Mouse (Mus musculus) midbrain, embryonic 15.5 days (tissue): ENCODE data around the gene Ube2m. TPM values are rescaled to one million over a fixed set of nuclear protein-coding genes. Genes with fewer than 3 reads are reported as not detected.

Source experiments
- ATAC-seq: fragments of 200-750 bp; cut with Nextera tagmentation; replicated peaks from 2 replicates; pipeline ENCODE4 v1.8.0; 2017; ENCODE audit warnings: moderate TSS enrichment
- H3K27ac ChIP-seq: fragments of 300-500 bp; sonication (generic); 2 replicates; pipeline ENCODE4 v1.5.1; 2015; ENCODE audit warnings: mild to moderate bottlenecking, inconsistent platforms
- H3K27me3 ChIP-seq: fragments of 300-500 bp; sonication (generic); replicated peaks from 2 replicates; pipeline ENCODE4 v1.6.1; 2015; ENCODE audit warnings: inconsistent platforms
- H3K36me3 ChIP-seq: fragments of 300-500 bp; sonication (generic); replicated peaks from 2 replicates; pipeline ENCODE4 v1.6.1; 2015; ENCODE audit warnings: inconsistent platforms
- H3K4me1 ChIP-seq: fragments of 300-500 bp; sonication (generic); 2 replicates; pipeline ENCODE4 v1.6.1; 2015; ENCODE audit warnings: inconsistent platforms
- H3K4me2 ChIP-seq: fragments of 300-500 bp; sonication (generic); 2 replicates; pipeline ENCODE4 v1.6.1; 2015; ENCODE audit warnings: inconsistent platforms, mild to moderate bottlenecking, moderate library complexity
- H3K4me3 ChIP-seq: fragments of 300-500 bp; sonication (generic); 2 replicates; pipeline ENCODE4 v1.5.1; 2015; ENCODE audit warnings: mild to moderate bottlenecking, inconsistent platforms
- H3K9ac ChIP-seq: fragments of 300-500 bp; sonication (generic); 2 replicates; pipeline ENCODE4 v1.6.1; 2015; ENCODE audit warnings: mild to moderate bottlenecking, inconsistent platforms
- H3K9me3 ChIP-seq: fragments of 300-500 bp; sonication (generic); 2 replicates; pipeline ENCODE4 v1.6.1; 2016; ENCODE audit warnings: inconsistent platforms
- WGBS: fragments of 180-500 bp; shearing (Covaris S2); methylation state at CpG from one replicate; pipeline ENCODE4 v1.1.7; 2015; ENCODE audit warnings: mixed read lengths; 5-methylcytosine and 5-hydroxymethylcytosine counted together
- polyA plus RNA-seq: library from polyadenylated mRNA; unstranded; fragments of >200 nt; fragmentation: Nextera tagmentation; extraction: Ambion mirVana; gene quantifications from 2 replicates; pipeline ENCODE4 v1.2.1, GENCODE M21; 2015

Ube2m gene
- polyA plus RNA-seq, 1 experiment from 2014 or later: 141 TPM

DNA sequence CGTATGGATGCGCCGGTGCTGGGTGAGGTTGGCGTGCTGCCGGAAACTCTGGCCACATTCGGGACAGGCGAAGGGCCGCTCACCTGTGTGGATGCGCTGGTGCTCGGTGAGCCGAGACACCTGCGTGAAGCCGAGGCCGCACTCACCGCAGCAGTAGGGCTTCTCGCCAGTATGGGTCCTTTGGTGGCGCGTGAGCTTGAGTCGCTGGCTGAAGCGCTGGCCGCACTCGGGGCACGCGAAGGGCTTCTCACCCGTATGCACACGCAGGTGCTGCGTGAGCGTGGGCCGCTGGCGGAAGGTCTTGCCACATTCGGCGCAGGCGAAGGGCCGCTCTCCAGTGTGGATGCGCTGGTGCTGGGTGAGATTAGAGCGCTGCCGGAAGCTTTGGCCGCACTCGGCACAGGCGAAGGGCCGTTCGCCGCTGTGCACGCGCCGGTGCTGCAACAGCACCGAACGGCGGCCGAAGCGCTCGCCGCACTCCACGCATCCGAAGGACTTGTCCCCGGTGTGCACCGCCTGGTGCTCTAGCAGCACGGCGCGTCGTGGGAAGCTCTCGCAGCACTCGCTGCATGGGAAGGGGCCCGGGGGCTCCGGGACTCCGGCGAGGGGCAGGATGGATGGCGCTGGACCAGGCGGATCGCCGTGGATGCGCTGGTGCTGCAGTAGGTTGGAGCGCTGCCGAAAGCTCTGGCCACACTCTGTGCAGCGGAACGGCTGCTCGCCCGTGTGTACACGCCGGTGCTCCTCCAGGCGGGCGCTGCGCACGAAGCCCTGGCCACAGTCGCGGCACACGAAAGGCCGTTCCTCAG, 5.6 kb upstream of the Ube2m start:
- H3K27me3 ChIP-seq: peaks cover 28% of the 10 kb centered on the region
- no peaks in the 10 kb centered on the region for H3K9me3 ChIP-seq
- WGBS: 6% methylated on average over 88 of the region's 88 CpGs
- ATAC-seq: peak; percentile 69
- H3K4me2 ChIP-seq: peak overlapping the region; percentile 93
- no peaks in the 10 kb centered on the region for H3K36me3 ChIP-seq
- peak overlapping the region; percentile 72 for H3K9ac ChIP-seq
- peak overlapping the region; percentile 72 for H3K27ac ChIP-seq
- peaks cover 23% of the 10 kb centered on the region for H3K4me1 ChIP-seq
- H3K4me3 ChIP-seq: peak overlapping the region; percentile 49

DNA sequence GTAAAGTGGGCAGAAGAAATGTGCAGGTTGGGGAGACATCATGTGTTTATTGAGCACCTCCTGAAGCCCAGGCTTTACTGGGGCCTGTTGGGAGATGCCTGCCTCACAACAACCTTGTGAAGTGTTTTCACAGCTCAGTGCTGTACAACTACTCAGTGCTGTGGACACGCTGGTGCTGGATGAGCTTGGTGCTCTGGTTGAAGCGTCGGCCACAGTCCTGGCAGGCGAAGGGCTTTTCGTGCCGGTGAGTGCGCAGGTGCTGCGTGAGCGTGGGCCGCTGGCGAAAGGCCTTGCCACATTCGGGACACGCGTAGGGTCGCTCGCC, 5.0 kb upstream of the Ube2m start:
- no peak for ATAC-seq

DNA sequence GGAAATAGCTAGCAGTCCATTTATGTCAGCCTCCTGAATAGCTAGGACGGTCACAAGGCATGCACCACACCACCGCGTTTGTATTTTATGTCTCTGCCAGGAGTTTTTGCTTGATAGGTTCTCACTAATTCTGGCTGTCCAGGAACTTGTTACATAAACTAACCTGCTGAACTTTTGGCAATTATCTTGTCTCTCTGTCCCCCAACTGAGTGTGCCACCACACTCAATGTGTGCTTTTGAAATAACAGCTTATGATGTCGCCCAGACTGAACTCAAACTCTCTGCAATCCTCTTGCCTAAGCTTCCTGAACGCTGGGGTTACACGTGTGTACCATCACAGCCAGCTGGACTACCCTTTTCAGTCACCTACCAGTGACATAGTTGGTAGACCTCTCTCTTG, 4.4 kb upstream of the Ube2m start:
- no peak for ATAC-seq
- Histone ChIP-seq H3K27me3 (peaks cover 28% of the 10 kb centered on the region), H3K36me3 (no peaks in the 10 kb centered on the region), H3K27ac (no peak overlapping the region), H3K9me3 (no peaks in the 10 kb centered on the region), H3K9ac (no peak overlapping the region), H3K4me1 (peaks cover 25% of the 10 kb centered on the region), H3K4me2 (no peak overlapping the region), H3K4me3 (no peak overlapping the region)
- 79% methylated on average over 6 of the region's 6 CpGs for WGBS

More for the DNA sequence above, 5.0 kb upstream of the Ube2m start:
- peaks cover 25% of the 10 kb centered on the region for H3K4me1 ChIP-seq
- H3K36me3 ChIP-seq: no peaks in the 10 kb centered on the region
- no peak overlapping the region for H3K27ac ChIP-seq
- H3K4me3 ChIP-seq: peak overlapping the region; percentile 49
- H3K27me3 ChIP-seq: peaks cover 28% of the 10 kb centered on the region
- H3K4me2 ChIP-seq: peak overlapping the region; percentile 93
- no peaks in the 10 kb centered on the region for H3K9me3 ChIP-seq
- peak overlapping the region; percentile 72 for H3K9ac ChIP-seq
- 44% methylated on average over 16 of the region's 16 CpGs for WGBS

GRCm38 (mm10) chr7:13041256-13041655, 3.2 kb upstream of the Ube2m start:
- 61% methylated on average over 1 of the region's 1 CpGs for WGBS
- no peak for ATAC-seq
- H3K27me3 ChIP-seq: peaks cover 28% of the 10 kb centered on the region

GRCm38 (mm10) chr7:13039181-13039580, 1.1 kb upstream of the Ube2m start:
- Histone ChIP-seq H3K27ac (peak overlapping the region; percentile 100; the same call in 1 of the 2 replicates), H3K4me3 (peak overlapping the region; percentile 79)

More at GRCm38 (mm10) chr7:13041256-13041655, 3.2 kb upstream of the Ube2m start:
- Histone ChIP-seq H3K9ac (no peak overlapping the region), H3K9me3 (no peaks in the 10 kb centered on the region), H3K27ac (no peak overlapping the region), H3K4me3 (no peak overlapping the region), H3K4me2 (no peak overlapping the region), H3K4me1 (peaks cover 34% of the 10 kb centered on the region), H3K36me3 (peaks cover 2% of the 10 kb centered on the region; the same call in 1 of the 2 replicates)

DNA sequence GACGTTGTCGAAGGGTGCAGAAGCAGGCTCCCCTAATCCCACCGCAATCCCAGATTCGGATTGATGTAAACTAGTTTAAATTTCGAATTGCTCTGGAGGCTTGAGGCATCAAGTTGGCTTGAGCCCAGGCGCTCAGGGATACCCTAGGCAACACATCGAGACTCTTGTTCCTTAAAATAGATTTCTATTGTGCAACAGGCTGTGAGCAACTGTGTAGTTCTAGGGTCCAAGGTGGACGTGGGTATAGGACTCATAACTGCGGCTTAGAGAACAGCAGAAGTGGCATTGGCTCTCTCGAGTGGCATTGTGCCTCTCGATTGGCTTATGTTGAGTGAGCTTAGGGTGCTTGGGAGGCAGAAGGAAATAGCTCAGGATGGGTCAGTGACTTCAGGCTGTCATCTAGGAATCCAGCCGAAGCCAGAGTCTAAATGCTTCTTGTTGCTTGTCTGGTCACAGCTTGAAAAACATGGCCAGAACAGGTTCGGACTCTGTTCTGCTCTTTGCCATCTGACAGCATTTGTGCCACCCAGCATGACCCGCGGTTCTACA, 620 bp upstream of the Ube2m start:
- Histone ChIP-seq H3K36me3 (peaks cover 12% of the 10 kb centered on the region; the same call in 1 of the 2 replicates), H3K4me2 (peak overlapping the region; percentile 75), H3K9ac (peak overlapping the region; percentile 99), H3K4me3 (peak overlapping the region; percentile 79), H3K27ac (peak overlapping the region; percentile 100), H3K9me3 (no peaks in the 10 kb centered on the region), H3K27me3 (peaks cover 23% of the 10 kb centered on the region), H3K4me1 (peaks cover 44% of the 10 kb centered on the region)
- ATAC-seq: 0 out of 2 replicates have a peak, but pooled peaks have one; percentile 0
- 19% methylated on average over 15 of the region's 15 CpGs for WGBS

More at GRCm38 (mm10) chr7:13039181-13039580, 1.1 kb upstream of the Ube2m start:
- no peak for ATAC-seq
- H3K27me3 ChIP-seq: peaks cover 23% of the 10 kb centered on the region
- peak overlapping the region; percentile 75 for H3K4me2 ChIP-seq
- WGBS: 93% methylated on average over 1 of the region's 1 CpGs
- no peaks in the 10 kb centered on the region for H3K9me3 ChIP-seq
- peaks cover 44% of the 10 kb centered on the region for H3K4me1 ChIP-seq
- peak overlapping the region; percentile 99 for H3K9ac ChIP-seq
- H3K36me3 ChIP-seq: peaks cover 12% of the 10 kb centered on the region; the same call in 1 of the 2 replicates

DNA sequence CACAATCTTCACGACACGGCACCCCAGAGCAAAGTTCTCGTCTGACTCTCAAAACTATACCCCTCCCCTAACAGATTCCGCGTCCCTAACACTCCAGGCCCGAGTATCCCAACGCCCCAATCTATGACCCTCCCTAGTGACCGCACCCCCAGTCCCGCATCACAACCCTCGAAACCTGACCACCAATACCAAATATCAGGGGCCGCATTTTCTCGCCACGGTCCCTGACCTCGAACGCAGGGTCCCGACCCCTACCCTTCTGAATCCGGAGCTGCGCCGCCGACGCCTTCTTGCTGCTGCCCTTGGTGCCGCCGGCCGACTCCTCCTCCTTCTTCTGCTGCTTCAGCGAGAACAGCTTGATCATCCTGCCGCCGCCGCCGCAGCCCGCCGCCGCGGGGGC, 709 bp downstream of the Ube2m start:
- H3K4me1 ChIP-seq: peaks cover 51% of the 10 kb centered on the region
- peak overlapping the region; percentile 75 for H3K4me2 ChIP-seq
- H3K36me3 ChIP-seq: peaks cover 17% of the 10 kb centered on the region
- peak overlapping the region; percentile 79 for H3K4me3 ChIP-seq
- H3K9me3 ChIP-seq: no peaks in the 10 kb centered on the region
- peaks cover 11% of the 10 kb centered on the region for H3K27me3 ChIP-seq
- peak overlapping the region; percentile 100 for H3K27ac ChIP-seq
- no peak for ATAC-seq
- WGBS: under 1% methylated on average over 32 of the region's 33 CpGs
- H3K9ac ChIP-seq: peak overlapping the region; percentile 99

DNA sequence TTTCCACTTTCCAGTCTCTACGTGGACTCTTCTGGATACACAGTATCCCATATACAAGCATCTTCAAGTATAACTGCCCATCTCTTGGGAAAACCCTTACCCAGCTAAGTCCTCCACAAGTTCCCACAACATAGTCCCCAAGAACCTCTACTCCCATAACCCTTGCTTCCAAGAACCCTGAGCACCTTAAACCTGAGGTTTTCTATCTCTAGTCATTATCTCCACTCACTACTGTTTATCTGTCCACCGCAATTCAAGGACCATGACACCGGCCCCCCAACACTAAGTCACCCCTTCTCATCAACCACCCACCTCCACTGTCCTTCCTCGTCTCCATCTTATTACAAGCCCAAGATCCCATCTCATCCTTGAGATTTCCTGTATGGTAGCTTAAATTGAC, 1.3 kb downstream of the Ube2m start:
- Histone ChIP-seq H3K9me3 (no peaks in the 10 kb centered on the region), H3K4me2 (peak overlapping the region; percentile 75), H3K36me3 (peaks cover 23% of the 10 kb centered on the region), H3K27ac (peak overlapping the region; percentile 100), H3K9ac (peak overlapping the region; percentile 99), H3K4me3 (peak overlapping the region; percentile 79), H3K4me1 (peaks cover 51% of the 10 kb centered on the region), H3K27me3 (peaks cover 5% of the 10 kb centered on the region)
- 45% methylated on average over 4 of the region's 4 CpGs for WGBS
- no peak for ATAC-seq

- peak overlapping the region; percentile 62 for H3K4me3 ChIP-seq
- H3K9me3 ChIP-seq: no peaks in the 10 kb centered on the region
- H3K36me3 ChIP-seq: peaks cover 38% of the 10 kb centered on the region
- H3K4me1 ChIP-seq: peaks cover 51% of the 10 kb centered on the region
- 89% methylated on average over 17 of the region's 17 CpGs for WGBS
- no peaks in the 10 kb centered on the region for H3K27me3 ChIP-seq
- peak overlapping the region; percentile 73 for H3K4me2 ChIP-seq
- no peak overlapping the region for H3K9ac ChIP-seq
- peak overlapping the region; percentile 95 for H3K27ac ChIP-seq
- ATAC-seq: no peak; the same call in 1 of the 2 replicates
Observed at GRCm38 (mm10) chr7:13035211-13035855, 2.7 kb downstream of the Ube2m start.

DNA sequence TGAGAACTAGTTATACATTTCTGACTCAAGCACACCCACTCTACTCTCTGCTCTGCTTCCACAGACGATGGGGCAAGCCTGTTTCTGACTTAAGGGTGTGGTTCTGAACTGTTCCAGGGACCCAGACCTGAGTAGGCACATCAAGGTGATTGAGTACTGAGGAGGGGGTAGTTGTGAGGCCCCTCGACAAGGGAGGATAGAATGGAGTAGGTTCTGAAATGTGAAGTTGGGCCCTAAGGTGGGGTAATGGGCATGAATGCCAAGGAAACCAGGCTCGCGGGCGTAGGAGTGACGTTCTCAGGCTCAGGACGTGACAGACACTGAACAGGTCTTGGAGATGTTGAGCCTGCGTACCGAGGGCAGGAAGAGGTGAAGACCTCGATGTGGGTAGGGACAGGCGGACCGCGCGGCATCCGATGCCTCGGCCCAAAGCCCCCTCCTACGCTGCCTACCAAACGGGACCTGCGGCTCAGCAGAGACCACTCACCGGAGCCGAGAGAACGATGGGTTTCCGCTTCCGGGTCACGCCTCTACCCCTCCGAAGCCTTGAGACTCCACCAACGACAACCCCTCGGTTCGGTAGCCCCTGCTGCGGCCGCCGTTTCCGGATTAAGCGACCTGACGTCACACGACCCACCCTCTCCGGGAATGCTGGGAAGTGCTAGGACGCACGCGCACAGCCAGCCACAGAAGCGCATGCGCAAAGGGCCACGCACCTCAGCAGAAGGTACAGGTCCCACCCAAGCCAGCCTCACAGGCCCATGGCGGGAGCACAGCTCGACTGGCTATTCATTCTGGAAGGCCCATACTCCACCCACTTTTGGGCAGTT, 3.7 kb downstream of the Ube2m start, which contains the start of gene Chmp2a:
TSS of gene Chmp2a (minus strand) at position 660 of the 830 bp plus-strand sequence.
- Histone ChIP-seq H3K9ac (peak within 1 kb of the TSS; percentile 85), H3K4me2 (peak within 1 kb of the TSS; percentile 73), H3K27ac (peak within 1 kb of the TSS; percentile 95), H3K9me3 (no peaks in the 10 kb centered on the region), H3K27me3 (no peaks in the 10 kb centered on the region), H3K4me3 (peak within 1 kb of the TSS; percentile 62), H3K36me3 (peaks cover 47% of the 10 kb centered on the region), H3K4me1 (peaks cover 51% of the 10 kb centered on the region)
- peak; percentile 81 for ATAC-seq
- under 1% methylated on average over 45 of the region's 45 CpGs for WGBS

- peaks cover 43% of the 10 kb centered on the region for H3K4me1 ChIP-seq
- H3K9me3 ChIP-seq: no peaks in the 10 kb centered on the region
- 47% methylated on average over 13 of the region's 13 CpGs for WGBS
- no peaks in the 10 kb centered on the region for H3K27me3 ChIP-seq
- peak overlapping the region; percentile 62 for H3K4me3 ChIP-seq
- peak overlapping the region; percentile 73 for H3K4me2 ChIP-seq
- H3K27ac ChIP-seq: peak overlapping the region; percentile 95
- peaks cover 55% of the 10 kb centered on the region for H3K36me3 ChIP-seq
- ATAC-seq: no peak
- peak overlapping the region; percentile 85 for H3K9ac ChIP-seq
Observed at GRCm38 (mm10) chr7:13033451-13034147, 4.5 kb downstream of the Ube2m start.
